ENCODE assay signal across 16 mouse cellular contexts in genomic region chr12:83309031-83309804, GRCm38 (mm10).
A peak's percentile ranks its signal among the peaks of the same experiment; 100 is the strongest.
DNase-seq lines count a peak whose midpoint lies in the region; ATAC-seq and TF ChIP-seq lines count a peak whose summit lies in the region.
"Had no signal": no experiment of that assay in that cellular context is flagged by ENCODE, and none has a peak within 500 bp of the region (broad histone marks: within the 10 kb centered on the region; RNA-seq: fewer than 3 reads in every experiment).

No protein-coding gene starts in this region.

- no peak overlapping the region for H3K4me2 ChIP-seq in kidney, embryonic 14.5 days (replicated peaks; ENCODE audit: low read depth, low read length)
- H3K4me2 ChIP-seq: embryonic facial prominence, embryonic 13.5 days; hindbrain, embryonic 15.5 days; lung, embryonic 14.5 days; midbrain, embryonic 15.5 days had no signal

- H3K36me3 ChIP-seq in thymus, adult 2 months (ENCODE audit: control insufficient read depth, insufficient read depth, low read length): no peaks in the 10 kb centered on the region
- H3K36me3 ChIP-seq in kidney, embryonic 14.5 days (ENCODE audit: control insufficient read depth, insufficient read depth, low read length): no peaks in the 10 kb centered on the region
- H3K36me3 ChIP-seq: embryonic facial prominence, embryonic 13.5 days; hindbrain, embryonic 15.5 days; midbrain, embryonic 15.5 days had no signal

- H3K27me3 ChIP-seq in thymus, adult 2 months (ENCODE audit: control insufficient read depth, insufficient read depth, low read length): no peaks in the 10 kb centered on the region
- no peaks in the 10 kb centered on the region for H3K27me3 ChIP-seq in kidney, embryonic 14.5 days (ENCODE audit: control insufficient read depth, insufficient read depth, low read length)
- H3K27me3 ChIP-seq: hindbrain, embryonic 15.5 days; midbrain, embryonic 15.5 days had no signal

- TF ChIP-seq CTCF in left cerebral cortex, adult 2 months (IDR thresholded peaks at IDR 0.05): no peak
- TF ChIP-seq CTCF in thymus, adult 2 months (IDR thresholded peaks at IDR 0.05; ENCODE audit: borderline replicate concordance, control insufficient read depth, extremely low read depth, insufficient read depth, low read length, poor library complexity): no peak

- no peaks in the 10 kb centered on the region for H3K4me1 ChIP-seq in thymus, adult 2 months (replicated peaks; ENCODE audit: control insufficient read depth, insufficient read depth, low read length)
- H3K4me1 ChIP-seq in kidney, embryonic 14.5 days (ENCODE audit: control insufficient read depth, insufficient read depth, low read length): no peaks in the 10 kb centered on the region
- H3K4me1 ChIP-seq: embryonic facial prominence, embryonic 13.5 days; midbrain, embryonic 15.5 days had no signal

- no peak overlapping the region for H3K9ac ChIP-seq in kidney, embryonic 14.5 days (ENCODE audit: low read depth, low read length)
- H3K9ac ChIP-seq: embryonic facial prominence, embryonic 13.5 days; forebrain, postnatal 0 days; hindbrain, embryonic 15.5 days; lung, embryonic 14.5 days; midbrain, embryonic 15.5 days had no signal

- WGBS in thymus, adult 2 months: 91% methylated on average over 11 of the region's 11 CpGs
- 83% methylated on average over 11 of the region's 11 CpGs for WGBS in kidney, embryonic 14.5 days

- no peak overlapping the region for H3K4me3 ChIP-seq in left cerebral cortex, adult 2 months
- no peak overlapping the region for H3K4me3 ChIP-seq in thymus, adult 2 months (ENCODE audit: control insufficient read depth, insufficient read depth, low read length)
- no peak overlapping the region for H3K4me3 ChIP-seq in kidney, embryonic 14.5 days (ENCODE audit: low read length)
- H3K4me3 ChIP-seq: embryonic facial prominence, embryonic 13.5 days; hindbrain, embryonic 15.5 days; midbrain, embryonic 15.5 days had no signal

- TF ChIP-seq POLR2A in thymus, adult 2 months (IDR thresholded peaks at IDR 0.05; ENCODE audit: control insufficient read depth, extremely low read depth, insufficient read depth, low read length, poor library complexity): no peak

- ATAC-seq in erythroid progenitor cell, adult 5-6 weeks (replicated peaks; ENCODE audit: low FRiP score, poor library complexity, severe bottlenecking): peak; percentile 94
- ATAC-seq in megakaryocyte-erythroid progenitor cell, adult 5-6 weeks (replicated peaks; ENCODE audit: low FRiP score, low TSS enrichment, poor library complexity, severe bottlenecking): peak; percentile 93
- ATAC-seq in kidney, embryonic 14.5 days (ENCODE audit: low FRiP score, low TSS enrichment): no peak
- ATAC-seq: activated CD4-positive, CD25-positive, alpha-beta regulatory T cell, adult 4 months; forebrain, postnatal 0 days; midbrain, embryonic 15.5 days had no signal

- intact Hi-C loops in left cerebral cortex, adult 2 months (cut with DNase I): no loop called here

- H3K27ac ChIP-seq in left cerebral cortex, adult 2 months: 0 out of 2 replicates have a peak overlapping the region, but pooled peaks have one; percentile 28
- no peak overlapping the region for H3K27ac ChIP-seq in thymus, adult 2 months (ENCODE audit: control insufficient read depth, insufficient read depth, low read length)
- no peak overlapping the region for H3K27ac ChIP-seq in kidney, embryonic 14.5 days (ENCODE audit: low read depth, low read length)
- H3K27ac ChIP-seq: embryonic facial prominence, embryonic 13.5 days; hindbrain, embryonic 15.5 days; midbrain, embryonic 15.5 days had no signal

- DNase-seq in left cerebral cortex, adult 2 months (ENCODE audit: extremely low spot score in 1 of 2, low spot score in 2 of 2): no peak
- DNase-seq in left cerebral cortex, adult 8-10 months (ENCODE audit: low spot score in 2 of 2): no peak
- DNase-seq in R1 (ENCODE audit: low read depth, low spot score): peak; percentile 54
- DNase-seq in thymus, adult 2 months: no peak
- DNase-seq: cerebellum, adult 11-12 months; forebrain, postnatal 0 days; kidney, postnatal 10 days; lung, embryonic 14.5 days; thymus, postnatal 14 days had no signal

- H3K9me3 ChIP-seq in kidney, embryonic 14.5 days (ENCODE audit: control insufficient read depth, low read length): no peaks in the 10 kb centered on the region
- H3K9me3 ChIP-seq: embryonic facial prominence, embryonic 13.5 days; hindbrain, embryonic 15.5 days; midbrain, embryonic 15.5 days had no signal
